Mouse (Mus musculus) hindbrain, embryonic 13.5 days (tissue): ENCODE results near the gene Gdap2. TPM values are rescaled to one million over a fixed set of nuclear protein-coding genes. Genes with fewer than 3 reads are reported as not detected.

Experiments used
- polyA plus RNA-seq: library from polyadenylated mRNA; unstranded; fragments of >200 nt; fragmentation: Nextera tagmentation; extraction: Ambion mirVana; gene quantifications from 2 replicates; pipeline ENCODE4 v1.2.1, GENCODE M21; 2015

Gene Gdap2
- polyA plus RNA-seq, 1 experiment from 2014 or later, result 42.1 TPM

Other genes with a start within 250 kb of the Gdap2 start
- 38.6 and 41.5 TPM in 2 replicates for gene Wdr3, start within 50 bp of the Gdap2 start, polyA plus RNA-seq